10 mouse cellular contexts compared by ENCODE assay signal in genomic region chr12:98280996-98281395, GRCm38 (mm10). TPM values are rescaled to one million over a fixed set of nuclear protein-coding genes. Genes with fewer than 3 reads are reported as not detected.
"Had no signal": no experiment of that assay in that cellular context is flagged by ENCODE, and none has a peak within 500 bp of the region (broad histone marks: within the 10 kb centered on the region; RNA-seq: fewer than 3 reads in every experiment).

No protein-coding gene starts in this region.

- H3K36me3 ChIP-seq: lung, embryonic 15.5 days; midbrain, embryonic 13.5 days; neural tube, embryonic 13.5 days; neural tube, embryonic 15.5 days had no signal

- H3K9me3 ChIP-seq: lung, embryonic 15.5 days; megakaryocyte, embryonic 14.5 days; midbrain, embryonic 13.5 days; neural tube, embryonic 13.5 days; neural tube, embryonic 15.5 days had no signal

- H3K27ac ChIP-seq: lung, embryonic 15.5 days; macrophage; midbrain, embryonic 13.5 days; neural tube, embryonic 13.5 days; neural tube, embryonic 15.5 days had no signal

- H3K4me3 ChIP-seq: lung, embryonic 15.5 days; megakaryocyte, embryonic 14.5 days; midbrain, embryonic 13.5 days; myocyte; neural tube, embryonic 13.5 days; neural tube, embryonic 15.5 days had no signal

- H3K4me1 ChIP-seq: lung, embryonic 15.5 days; neural tube, embryonic 13.5 days; neural tube, embryonic 15.5 days had no signal

- H3K4me2 ChIP-seq: lung, embryonic 15.5 days; midbrain, embryonic 11.5 days; midbrain, embryonic 13.5 days; neural tube, embryonic 13.5 days; neural tube, embryonic 15.5 days had no signal

- H3K9ac ChIP-seq: liver, postnatal 0 days; lung, embryonic 15.5 days; midbrain, embryonic 13.5 days; neural tube, embryonic 13.5 days; neural tube, embryonic 15.5 days had no signal

- H3K27me3 ChIP-seq: lung, embryonic 15.5 days; megakaryocyte, embryonic 14.5 days; midbrain, embryonic 13.5 days; neural tube, embryonic 13.5 days; neural tube, embryonic 15.5 days had no signal

- ATAC-seq: liver, postnatal 0 days; lung, postnatal 0 days had no signal

RNA-seq across cellular contexts. Expression of gene Gpr65, which starts 12.6 kb away (rescaled TPM):
- polyA plus RNA-seq: myocyte had no signal
